Mouse (Mus musculus): ENCODE results near the gene Dlg2. TPM values are rescaled to one million over a fixed set of nuclear protein-coding genes. Genes with fewer than 3 reads are reported as not detected.

The Dlg2 gene
- 56.6 and 69.6 TPM in 2 replicates for polyA plus RNA-seq (2021; fragmentation: Nextera tagmentation)
- long read RNA-seq, experiment 1, partial matches to known transcripts, result 5 of 48 reads
- long read RNA-seq, experiment 1, other reads (novel, unspliced or antisense), result 40 of 48 reads
- long read RNA-seq, experiment 2, transcript Dlg2-211 (1 exons, 2,397 nt), result major isoform, 7 of 111 reads
- long read RNA-seq, experiment 2, partial matches to known transcripts, result 20 of 111 reads
- long read RNA-seq, experiment 2, other reads (novel, unspliced or antisense), result 84 of 111 reads

DNA sequence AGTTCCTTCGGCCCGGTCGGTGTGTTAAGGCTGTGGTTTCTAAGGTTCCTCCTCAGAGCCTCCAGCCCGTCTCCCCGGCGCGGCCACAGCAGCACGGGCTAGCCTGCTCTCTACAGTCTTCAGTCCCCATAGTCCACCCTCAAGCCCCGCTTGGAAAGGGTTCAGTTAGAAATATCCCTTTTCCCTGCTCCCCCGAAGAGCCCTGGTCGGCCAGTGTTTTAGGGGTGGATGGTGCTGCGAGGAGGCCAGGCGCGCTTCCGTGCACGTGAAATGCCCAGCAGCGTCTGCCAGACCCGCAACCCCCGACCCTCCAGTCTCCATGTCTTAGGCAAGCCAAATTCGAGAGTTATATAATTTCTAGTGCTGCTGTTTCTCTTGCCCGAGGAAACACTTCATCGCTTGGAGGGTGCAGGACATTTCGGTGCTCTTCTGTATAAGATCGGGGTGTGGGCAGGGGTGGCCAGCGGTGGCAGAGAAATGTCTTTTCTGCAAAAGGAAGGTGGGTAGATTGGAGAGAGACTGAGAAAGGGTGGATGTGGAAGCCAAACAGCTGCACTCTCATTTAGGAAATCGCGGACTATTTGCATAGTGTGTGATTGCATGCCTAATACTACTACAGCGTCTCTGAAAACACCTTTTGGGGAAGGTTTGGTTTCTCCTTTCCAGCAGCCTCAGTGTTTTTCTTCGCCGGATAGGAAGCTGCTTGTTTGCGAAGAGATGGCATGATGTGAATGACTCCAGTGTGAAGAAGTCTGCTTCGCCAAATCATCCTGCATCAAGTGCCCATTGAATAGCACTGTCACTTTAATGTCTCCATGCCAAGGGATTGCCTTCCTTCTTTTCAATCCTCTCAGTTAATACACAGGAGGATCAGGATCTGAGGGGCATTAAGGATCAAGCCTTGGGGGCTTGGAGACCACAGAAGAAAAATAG lies at the start of gene Dlg2:
Dlg2 (plus strand) TSS at position 360 of the 933 bp plus-strand sequence.

GRCm38 (mm10) chr7:90442518-90443080 lies 33.9 kb upstream of the Dlg2 start, which contains the start of gene Crebzf:
TSS of gene Crebzf (plus strand) at chr7:90442729.

GRCm38 (mm10) chr7:90456845-90457468 lies 19.5 kb upstream of the Dlg2 start, which contains the start of gene Tmem126a:
TSS of gene Tmem126a (minus strand) at chr7:90457229.

GRCm38 (mm10) chr7:90475793-90476312 lies 619 bp upstream of the Dlg2 start, which contains the start of gene Tmem126b:
TSS of gene Tmem126b (minus strand) at chr7:90476001.

Other genes starting within 250 kb of the Dlg2 start
- not detected in 2 replicates for gene Ccdc83, start 210.9 kb upstream of the Dlg2 start, polyA plus RNA-seq (2021; fragmentation: Nextera tagmentation)
- 10.5 and 11.1 TPM in 2 replicates for gene Sytl2, start 174.4 kb upstream of the Dlg2 start, polyA plus RNA-seq (2021; fragmentation: Nextera tagmentation)
- 0.70 and 1.0 TPM in 2 replicates for gene Ccdc89, start 50.1 kb upstream of the Dlg2 start, polyA plus RNA-seq (2021; fragmentation: Nextera tagmentation)
- 5.7 and 6.2 TPM in 2 replicates for gene Crebzf, start 33.9 kb upstream of the Dlg2 start, polyA plus RNA-seq (2021; fragmentation: Nextera tagmentation)
- 80.0 and 83.7 TPM in 2 replicates for gene Tmem126a, start 19.4 kb upstream of the Dlg2 start, polyA plus RNA-seq (2021; fragmentation: Nextera tagmentation)
- 28.0 and 33.7 TPM in 2 replicates for gene Tmem126b, start 671 bp upstream of the Dlg2 start, polyA plus RNA-seq (2021; fragmentation: Nextera tagmentation)